Mouse (Mus musculus) neural tube, embryonic 14.5 days (tissue): ENCODE measurements at regions not wholly inside any gene's neighbourhood (a gene's known extent, or its start where the extent isn't known, plus 50 kb on each side); places are given as distances from the start of the nearest gene placed in this dataset.

Source experiments
- ATAC-seq: fragments of 200-750 bp; cut with Nextera tagmentation; 2 replicates; pipeline ENCODE4 v1.8.0; 2017; ENCODE audit warnings: low read depth, mild to moderate bottlenecking, moderate TSS enrichment, moderate library complexity
- H3K27ac ChIP-seq: fragments of 300-500 bp; sonication (generic); 2 replicates; pipeline ENCODE4 v1.5.1; 2014; ENCODE audit warnings: low read depth, mild to moderate bottlenecking, control low read depth, low read length, moderate library complexity, mixed read lengths
- H3K27me3 ChIP-seq: fragments of 300-500 bp; sonication (generic); 2 replicates; pipeline ENCODE4 v1.6.1; 2014; ENCODE audit warnings: low read length; ENCODE audit not compliant: control insufficient read depth, insufficient read depth
- H3K36me3 ChIP-seq: fragments of 300-500 bp; sonication (generic); 2 replicates; pipeline ENCODE4 v1.6.1; 2014; ENCODE audit warnings: low read length, mixed read lengths; ENCODE audit not compliant: control insufficient read depth, insufficient read depth
- H3K4me1 ChIP-seq: fragments of 300-500 bp; sonication (generic); 2 replicates; pipeline ENCODE4 v1.6.1; 2014; ENCODE audit warnings: low read length; ENCODE audit not compliant: control insufficient read depth, insufficient read depth
- H3K4me2 ChIP-seq: fragments of 300-500 bp; sonication (generic); 2 replicates; pipeline ENCODE4 v1.6.1; 2014; ENCODE audit warnings: mild to moderate bottlenecking, low read depth, low read length, control low read depth
- H3K4me3 ChIP-seq: fragments of 300-500 bp; sonication (generic); 2 replicates; pipeline ENCODE4 v1.5.1; 2014; ENCODE audit warnings: low read depth, low read length, control low read depth, mixed read lengths
- H3K9ac ChIP-seq: fragments of 300-500 bp; sonication (generic); replicated peaks from 2 replicates; pipeline ENCODE4 v1.6.1; 2014; ENCODE audit warnings: low read depth, mild to moderate bottlenecking, control low read depth, low read length, mixed read lengths
- H3K9me3 ChIP-seq: fragments of 300-500 bp; sonication (generic); 2 replicates; pipeline ENCODE4 v1.6.1; 2016; ENCODE audit warnings: low read length; ENCODE audit not compliant: control insufficient read depth
- WGBS: fragments of 180-500 bp; shearing (Covaris S2); extraction: QIAGEN DNeasy Blood & Tissue Kit; methylation state at CpG from one replicate; pipeline ENCODE4 v1.1.7; 2014; 5-methylcytosine and 5-hydroxymethylcytosine counted together

DNA sequence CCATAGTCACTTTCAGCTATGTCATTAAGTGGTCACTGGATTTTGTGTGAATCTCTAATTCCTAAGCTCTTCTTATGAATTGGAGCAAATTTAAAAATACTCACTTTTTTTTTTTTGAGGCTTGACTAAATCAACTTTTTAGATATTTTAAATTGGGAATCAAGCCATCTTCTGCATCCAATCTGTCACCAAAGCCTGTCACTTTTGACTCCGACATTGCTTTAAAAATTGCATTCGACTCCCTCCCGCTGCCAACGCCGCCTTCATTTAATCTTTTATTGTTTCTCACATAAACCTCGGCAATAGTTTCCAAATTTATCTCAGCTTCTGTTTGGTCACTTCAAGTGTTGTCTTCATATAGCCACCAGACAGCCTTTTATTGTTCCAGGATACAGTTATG is 109.8 kb upstream of the Rorb start:
- Histone ChIP-seq H3K9ac (no peak overlapping the region), H3K27ac (no peak overlapping the region), H3K4me1 (no peaks in the 10 kb centered on the region), H3K27me3 (no peaks in the 10 kb centered on the region), H3K4me2 (no peak overlapping the region), H3K4me3 (no peak overlapping the region), H3K36me3 (no peaks in the 10 kb centered on the region), H3K9me3 (no peaks in the 10 kb centered on the region)
- 94% methylated on average over 6 of the region's 6 CpGs for WGBS
- no peak for ATAC-seq

DNA sequence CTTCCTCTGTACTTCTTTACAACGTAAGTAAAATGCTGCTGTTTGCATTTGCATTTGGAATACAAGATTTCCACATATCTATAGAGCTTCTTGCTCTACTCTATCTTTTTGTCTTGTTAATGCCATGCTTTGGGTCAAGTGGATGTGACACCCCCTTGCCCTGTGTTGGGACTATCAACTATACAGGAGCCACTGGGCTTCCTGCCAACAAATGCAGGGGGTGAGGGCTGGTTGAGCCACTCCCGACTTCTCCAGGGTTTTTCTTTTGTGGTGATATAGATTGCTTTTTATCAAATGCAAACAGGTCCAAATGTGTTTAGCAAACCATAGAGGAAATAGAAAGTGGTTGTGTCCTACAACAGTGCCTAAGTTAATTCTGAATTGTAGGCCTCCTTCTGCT is 108.4 kb upstream of the Rorb start:
- no peaks in the 10 kb centered on the region for H3K36me3 ChIP-seq
- no peak overlapping the region for H3K9ac ChIP-seq
- H3K4me3 ChIP-seq = no peak overlapping the region
- 71% methylated on average over 2 of the region's 2 CpGs for WGBS
- no peaks in the 10 kb centered on the region for H3K9me3 ChIP-seq
- H3K27ac ChIP-seq = no peak overlapping the region
- no peak overlapping the region for H3K4me2 ChIP-seq
- H3K4me1 ChIP-seq = no peaks in the 10 kb centered on the region
- no peak for ATAC-seq
- no peaks in the 10 kb centered on the region for H3K27me3 ChIP-seq

DNA sequence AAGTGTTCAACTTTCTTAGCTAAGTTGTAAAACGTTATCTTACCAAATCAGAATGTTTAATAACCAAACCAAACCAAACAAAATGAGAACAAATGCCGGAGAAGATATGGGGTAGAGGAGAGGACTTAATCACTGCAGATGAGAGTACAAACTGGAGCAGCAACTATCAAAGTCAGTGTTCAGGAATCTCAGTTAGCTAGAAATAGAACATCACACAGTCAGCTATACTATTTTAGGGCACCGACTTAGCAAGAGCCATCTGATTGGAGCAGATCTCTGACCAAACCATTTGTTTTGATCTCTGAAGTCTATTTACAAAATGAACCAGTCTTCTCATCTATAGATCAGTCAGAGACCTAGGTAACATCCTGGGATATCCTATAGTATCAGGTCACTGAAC is 107.7 kb upstream of the Rorb start:
- H3K4me3 ChIP-seq = no peak overlapping the region
- H3K4me1 ChIP-seq = no peaks in the 10 kb centered on the region
- H3K4me2 ChIP-seq = no peak overlapping the region
- no peak overlapping the region for H3K9ac ChIP-seq
- no peak overlapping the region for H3K27ac ChIP-seq
- no peaks in the 10 kb centered on the region for H3K36me3 ChIP-seq
- H3K27me3 ChIP-seq = no peaks in the 10 kb centered on the region
- ATAC-seq = no peak
- no peaks in the 10 kb centered on the region for H3K9me3 ChIP-seq
- 87% methylated on average over 3 of the region's 3 CpGs for WGBS

DNA sequence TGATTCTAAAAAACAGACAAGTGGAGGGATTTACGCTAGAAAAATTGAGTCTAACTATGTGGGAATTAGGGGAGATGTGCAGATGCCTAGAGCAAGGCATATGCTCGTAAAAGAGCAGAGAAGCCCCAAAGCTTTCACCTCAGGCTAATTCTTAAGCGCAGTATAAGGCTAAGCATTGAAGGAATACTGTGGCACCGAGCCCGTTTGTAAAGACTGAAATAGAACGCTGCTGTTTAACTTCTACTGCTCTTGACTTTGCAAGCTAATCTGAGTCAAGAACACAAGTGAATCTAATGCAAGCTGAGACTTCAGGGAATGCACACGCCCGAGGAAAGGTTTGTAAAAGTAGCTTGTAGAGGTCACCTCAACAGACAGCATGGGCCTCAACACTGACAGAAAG is 88.5 kb upstream of the Rorb start:
- Histone ChIP-seq H3K27ac (no peak overlapping the region), H3K4me1 (no peaks in the 10 kb centered on the region), H3K4me3 (no peak overlapping the region), H3K4me2 (no peak overlapping the region), H3K36me3 (no peaks in the 10 kb centered on the region), H3K9me3 (no peaks in the 10 kb centered on the region), H3K27me3 (no peaks in the 10 kb centered on the region), H3K9ac (no peak overlapping the region)
- no peak for ATAC-seq
- 79% methylated on average over 8 of the region's 8 CpGs for WGBS

DNA sequence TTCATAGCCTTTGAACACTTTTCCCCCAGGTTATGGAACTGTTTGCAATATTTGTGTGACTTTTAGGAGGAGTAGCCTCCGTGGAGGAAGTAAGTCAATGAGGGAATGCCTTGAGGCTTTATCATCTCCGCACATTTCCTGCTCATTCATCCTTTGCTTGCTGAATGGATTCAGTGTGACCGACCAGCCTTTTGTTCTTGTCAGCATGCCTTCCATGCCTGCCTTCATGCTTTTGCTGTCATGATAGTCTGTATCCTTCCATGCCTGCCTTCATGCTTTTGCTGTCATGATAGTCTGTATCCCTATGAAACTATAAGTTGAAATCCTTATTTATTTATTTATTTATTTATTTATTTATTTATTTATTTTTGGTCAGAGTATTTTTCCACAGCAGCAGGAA is 87.8 kb upstream of the Rorb start:
- H3K27ac ChIP-seq = no peak overlapping the region
- H3K4me1 ChIP-seq = no peaks in the 10 kb centered on the region
- no peak overlapping the region for H3K9ac ChIP-seq
- ATAC-seq = no peak
- H3K4me3 ChIP-seq = no peak overlapping the region
- WGBS = 21% methylated on average over 3 of the region's 3 CpGs
- no peaks in the 10 kb centered on the region for H3K27me3 ChIP-seq
- no peaks in the 10 kb centered on the region for H3K36me3 ChIP-seq
- H3K4me2 ChIP-seq = no peak overlapping the region
- no peaks in the 10 kb centered on the region for H3K9me3 ChIP-seq

DNA sequence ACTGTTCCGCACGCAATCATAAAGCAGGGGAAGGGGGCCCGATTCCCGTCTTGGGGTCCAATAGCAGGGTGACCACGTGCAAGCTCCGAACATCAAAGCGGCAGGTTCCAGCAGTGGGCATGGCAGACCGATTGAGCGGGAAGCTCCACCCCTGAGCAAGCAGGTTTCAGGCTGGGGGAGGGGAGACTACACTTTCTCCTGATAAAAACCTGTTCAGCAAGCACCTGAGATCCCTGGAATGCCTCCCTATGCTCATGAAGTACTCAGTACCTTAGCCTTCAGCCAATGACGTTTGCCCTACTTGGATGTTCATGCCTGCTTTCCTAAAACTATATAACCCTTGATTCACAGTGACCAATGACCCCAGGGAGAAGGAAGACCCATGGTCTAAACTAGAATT is 83.7 kb upstream of the Rorb start:
- H3K27ac ChIP-seq = no peak overlapping the region
- H3K27me3 ChIP-seq = no peaks in the 10 kb centered on the region
- ATAC-seq = no peak
- no peak overlapping the region for H3K9ac ChIP-seq
- H3K9me3 ChIP-seq = no peaks in the 10 kb centered on the region
- 44% methylated on average over 10 of the region's 10 CpGs for WGBS
- H3K36me3 ChIP-seq = no peaks in the 10 kb centered on the region
- no peak overlapping the region for H3K4me3 ChIP-seq
- no peak overlapping the region for H3K4me2 ChIP-seq
- no peaks in the 10 kb centered on the region for H3K4me1 ChIP-seq

DNA sequence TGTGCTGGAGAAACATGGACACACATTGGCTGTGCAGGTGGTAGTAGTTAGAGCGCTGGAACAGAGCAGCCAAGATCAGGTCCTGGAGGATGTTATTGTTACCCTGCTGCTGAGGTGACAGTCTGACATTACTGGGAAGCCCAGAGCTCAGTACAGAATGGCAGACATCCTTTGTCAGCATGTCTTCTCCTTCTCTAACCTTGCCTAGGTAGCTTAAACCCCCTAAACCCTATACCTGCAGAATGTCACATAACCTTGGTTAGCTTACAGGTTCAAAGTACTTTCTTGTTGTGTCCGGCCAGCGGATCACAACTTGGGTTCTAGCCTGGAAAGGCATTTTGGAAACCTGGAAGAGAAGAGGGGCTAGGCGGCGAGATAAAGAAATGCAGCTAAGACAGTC is 83.3 kb upstream of the Rorb start:
- whole genome bisulfite sequencing = 72% methylated on average over 5 of the region's 5 CpGs
- Histone ChIP-seq H3K4me3 (no peak overlapping the region), H3K9me3 (no peaks in the 10 kb centered on the region), H3K27me3 (no peaks in the 10 kb centered on the region), H3K4me2 (no peak overlapping the region), H3K9ac (no peak overlapping the region), H3K36me3 (no peaks in the 10 kb centered on the region), H3K27ac (no peak overlapping the region), H3K4me1 (no peaks in the 10 kb centered on the region)
- ATAC-seq = no peak

DNA sequence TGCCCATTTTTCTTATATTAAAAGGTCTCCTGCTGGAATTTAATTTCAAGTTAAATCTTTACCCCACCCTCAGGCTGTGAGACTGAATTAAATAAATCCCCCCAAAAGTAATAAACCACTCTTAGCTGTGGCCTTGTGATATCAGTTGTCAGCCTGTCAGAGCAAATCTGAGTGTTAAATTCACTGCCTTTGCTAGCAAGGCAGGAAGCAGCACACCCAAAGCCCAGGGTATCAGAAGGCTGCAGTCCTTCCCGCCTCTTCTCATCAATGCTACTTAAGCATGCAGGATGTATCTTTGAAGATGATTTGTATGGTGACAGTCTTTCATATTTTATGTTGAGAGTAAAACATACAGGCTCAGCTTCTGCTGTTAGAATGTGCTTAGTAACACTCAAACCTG is 61.8 kb upstream of the Rorb start:
- no peaks in the 10 kb centered on the region for H3K9me3 ChIP-seq
- no peak overlapping the region for H3K4me3 ChIP-seq
- no peaks in the 10 kb centered on the region for H3K27me3 ChIP-seq
- no peak overlapping the region for H3K9ac ChIP-seq
- WGBS = 75% methylated on average over 1 of the region's 1 CpGs
- no peak overlapping the region for H3K4me2 ChIP-seq
- no peak for ATAC-seq
- no peaks in the 10 kb centered on the region for H3K4me1 ChIP-seq
- no peaks in the 10 kb centered on the region for H3K36me3 ChIP-seq
- no peak overlapping the region for H3K27ac ChIP-seq

DNA sequence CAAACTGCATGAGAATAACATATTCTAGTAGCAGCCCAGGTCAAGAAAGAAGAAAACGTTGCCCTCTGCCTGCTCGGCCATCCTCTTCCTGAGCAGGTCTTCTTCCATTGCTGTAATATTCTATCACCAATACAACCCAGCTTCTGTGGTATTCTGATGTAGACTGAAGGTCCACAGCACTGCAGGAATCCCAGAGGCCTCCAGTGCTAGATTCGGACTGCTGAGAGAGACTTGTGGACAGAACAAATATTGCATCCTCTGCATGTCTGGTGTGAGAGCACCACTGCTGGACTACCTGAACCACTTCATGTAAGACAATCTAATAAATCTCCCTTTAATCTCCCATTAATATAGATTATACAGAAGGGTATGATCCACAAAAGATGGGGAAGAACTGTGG is 59.8 kb upstream of the Rorb start:
- Histone ChIP-seq H3K9me3 (no peaks in the 10 kb centered on the region), H3K4me2 (no peak overlapping the region), H3K4me1 (no peaks in the 10 kb centered on the region), H3K27ac (no peak overlapping the region), H3K4me3 (no peak overlapping the region), H3K27me3 (no peaks in the 10 kb centered on the region), H3K9ac (no peak overlapping the region), H3K36me3 (no peaks in the 10 kb centered on the region)
- ATAC-seq = no peak
- WGBS = 89% methylated on average over 3 of the region's 3 CpGs
